Mouse (Mus musculus) T-cell, adult 2 months (primary cell): ENCODE data around the gene Zfp952.
"Not testable (repeated sequence)": the region's sequence is repeated elsewhere in the genome, so short reads cannot be mapped to it uniquely, and the experiment has no call there.

Experiments used
- DNase-seq: peaks from one replicate; pipeline ENCODE4 v3.0.0; 2022; ENCODE audit warnings: low spot score

Zfp952 gene

GRCm38 (mm10) chr17:32992699-32993474 is at the start of gene Zfp952:
TSS of gene Zfp952 (plus strand) at chr17:32993129.
- DNase-seq: peak; percentile 86

- DNase-seq: no peak
Measured at GRCm38 (mm10) chr17:32943661-32944060, 49.3 kb upstream of the Zfp952 start.

GRCm38 (mm10) chr17:32944402-32945035 is 48.4 kb upstream of the Zfp952 start:
- DNase-seq: peak; percentile 22

GRCm38 (mm10) chr17:32946716-32947115 is 46.2 kb upstream of the Zfp952 start:
- no peak for DNase-seq

GRCm38 (mm10) chr17:32947215-32947914 is 45.6 kb upstream of the Zfp952 start, which contains the start of gene Cyp4f13:
TSS of gene Cyp4f13 (minus strand) at chr17:32947402.
- peak; percentile 98 for DNase-seq

- no peak for DNase-seq
Measured at GRCm38 (mm10) chr17:32950136-32950535, 42.8 kb upstream of the Zfp952 start.

GRCm38 (mm10) chr17:32951006-32951405 is 41.9 kb upstream of the Zfp952 start:
- DNase-seq: no peak

GRCm38 (mm10) chr17:32951441-32951840 is 41.5 kb upstream of the Zfp952 start:
- DNase-seq: peak; percentile 80

GRCm38 (mm10) chr17:32965253-32965622 is 27.7 kb upstream of the Zfp952 start:
- no peak for DNase-seq

GRCm38 (mm10) chr17:32965623-32966290 is 27.2 kb upstream of the Zfp952 start, which contains the start of gene Zfp472:
TSS of gene Zfp472 (plus strand) at chr17:32965814.
- peak; percentile 93 for DNase-seq

GRCm38 (mm10) chr17:32981361-32981760 is 11.6 kb upstream of the Zfp952 start:
- DNase-seq: no peak

- no peak for DNase-seq
Measured at GRCm38 (mm10) chr17:32986301-32986700, 6.6 kb upstream of the Zfp952 start.

- peak; percentile 53 for DNase-seq
Measured at GRCm38 (mm10) chr17:32991965-32992698, 797 bp upstream of the Zfp952 start.

GRCm38 (mm10) chr17:32998492-32998891 is 5.6 kb downstream of the Zfp952 start:
- DNase-seq: no peak

GRCm38 (mm10) chr17:33008337-33008736 is 15.4 kb downstream of the Zfp952 start:
- DNase-seq: no peak

- not testable (repeated sequence) for DNase-seq
Measured at GRCm38 (mm10) chr17:33020434-33020833, 27.5 kb downstream of the Zfp952 start.

GRCm38 (mm10) chr17:33032376-33032775 is 39.4 kb downstream of the Zfp952 start:
- no peak for DNase-seq

GRCm38 (mm10) chr17:33032900-33033891 is 40.3 kb downstream of the Zfp952 start, which contains the start of gene Zfp763:
TSS of gene Zfp763 (minus strand) at chr17:33033402.
- peak; percentile 73 for DNase-seq
